Mouse (Mus musculus) hindbrain, embryonic 16.5 days (tissue): Measurements from ENCODE around the gene Akr1b7. TPM values are rescaled to one million over a fixed set of nuclear protein-coding genes. Genes with fewer than 3 reads are reported as not detected.
"Not testable (repeated sequence)": the region's sequence is repeated elsewhere in the genome, so short reads cannot be mapped to it uniquely, and the experiment has no call there.

Experiments used
- ATAC-seq: fragments of 200-750 bp; cut with Nextera tagmentation; 2 replicates; pipeline ENCODE4 v1.8.0; 2017; ENCODE audit warnings: moderate TSS enrichment, moderate library complexity
- H3K27ac ChIP-seq: fragments of 300-500 bp; sonication (generic); 2 replicates; pipeline ENCODE4 v1.5.1; 2014; ENCODE audit warnings: low read depth, mild to moderate bottlenecking, control low read depth, low read length, moderate library complexity
- H3K27me3 ChIP-seq: fragments of 300-500 bp; sonication (generic); replicated peaks from 2 replicates; pipeline ENCODE4 v1.6.1; 2014; ENCODE audit warnings: low read length; ENCODE audit not compliant: control insufficient read depth, insufficient read depth
- H3K36me3 ChIP-seq: fragments of 300-500 bp; sonication (generic); 2 replicates; pipeline ENCODE4 v1.6.1; 2014; ENCODE audit warnings: mild to moderate bottlenecking, low read length, moderate library complexity, mixed read lengths; ENCODE audit not compliant: control insufficient read depth, insufficient read depth
- H3K4me1 ChIP-seq: fragments of 300-500 bp; sonication (generic); 2 replicates; pipeline ENCODE4 v1.6.1; 2014; ENCODE audit warnings: low read depth, low read length; ENCODE audit not compliant: control insufficient read depth, insufficient read depth
- H3K4me2 ChIP-seq: fragments of 300-500 bp; sonication (generic); 2 replicates; pipeline ENCODE4 v1.6.1; 2014; ENCODE audit warnings: mild to moderate bottlenecking, low read length, control low read depth, moderate library complexity
- H3K4me3 ChIP-seq: fragments of 300-500 bp; sonication (generic); 2 replicates; pipeline ENCODE4 v1.5.1; 2014; ENCODE audit warnings: mild to moderate bottlenecking, low read length, control low read depth, moderate library complexity
- H3K9ac ChIP-seq: fragments of 300-500 bp; sonication (generic); 2 replicates; pipeline ENCODE4 v1.6.1; 2014; ENCODE audit warnings: low read depth, mild to moderate bottlenecking, control low read depth, low read length, moderate library complexity
- H3K9me3 ChIP-seq: fragments of 300-500 bp; sonication (generic); 2 replicates; pipeline ENCODE4 v1.6.1; 2014; ENCODE audit warnings: mild to moderate bottlenecking, low read length, moderate library complexity; ENCODE audit not compliant: control insufficient read depth
- WGBS: fragments of 180-500 bp; shearing (Covaris S2); extraction: QIAGEN DNeasy Blood & Tissue Kit; methylation state at CpG from one replicate; pipeline ENCODE4 v1.1.7; 2014; 5-methylcytosine and 5-hydroxymethylcytosine counted together
- polyA plus RNA-seq: library from polyadenylated mRNA; unstranded; fragments of >200 nt; fragmentation: Nextera tagmentation; extraction: Ambion mirVana; gene quantifications from 2 replicates; pipeline ENCODE4 v1.2.1, GENCODE M21; 2015

Akr1b7 gene
- polyA plus RNA-seq, 1 experiment from 2014 or later = 0.28 TPM

DNA sequence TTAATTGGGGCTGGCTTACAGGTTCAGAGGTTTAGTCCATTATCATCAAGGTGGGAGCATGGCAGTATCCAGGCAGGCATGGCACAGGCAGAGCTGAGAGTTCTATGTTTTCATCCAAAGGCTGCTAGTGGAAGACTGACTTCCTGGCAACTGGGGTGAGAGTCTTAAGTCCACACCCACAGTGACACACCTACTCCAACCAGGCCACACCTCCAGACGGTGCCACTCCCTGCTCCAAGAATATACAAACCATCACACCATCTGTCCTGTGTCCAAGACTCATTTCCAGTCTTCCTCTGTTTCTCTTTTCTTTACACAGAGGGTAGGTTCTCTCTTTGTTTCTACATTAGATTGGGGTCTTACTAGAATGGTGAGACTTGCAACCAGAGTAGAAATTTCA, 1.3 kb downstream of the Akr1b7 start:
- not testable (repeated sequence) for ATAC-seq, H3K27ac ChIP-seq, H3K4me1 ChIP-seq

DNA sequence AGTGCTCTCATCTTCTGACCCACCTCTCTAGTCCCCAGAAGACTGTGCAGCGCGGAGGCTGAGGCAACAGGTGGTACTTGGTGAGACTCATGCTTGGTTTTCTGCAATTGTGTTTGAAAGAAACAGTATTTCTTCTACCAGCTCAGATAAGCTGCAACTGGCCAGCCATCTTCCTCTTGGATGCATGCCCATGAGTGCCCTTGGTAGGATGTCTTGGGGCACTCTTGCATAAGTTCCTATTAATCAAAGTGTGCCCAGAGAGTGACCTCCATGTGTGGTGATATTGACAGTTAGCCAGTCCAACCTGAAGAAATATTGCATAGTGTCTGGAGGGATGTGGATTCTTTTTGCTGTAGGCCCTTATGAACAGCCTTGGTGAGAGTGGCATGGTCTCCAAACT, 4.4 kb downstream of the Akr1b7 start:
- WGBS = 95% methylated on average over 2 of the region's 2 CpGs
- ATAC-seq = no peak
- H3K9ac ChIP-seq = no peak overlapping the region
- H3K36me3 ChIP-seq = no peaks in the 10 kb centered on the region
- H3K4me2 ChIP-seq = no peak overlapping the region
- H3K27me3 ChIP-seq = no peaks in the 10 kb centered on the region
- no peak overlapping the region for H3K27ac ChIP-seq
- H3K4me3 ChIP-seq = no peak overlapping the region
- no peaks in the 10 kb centered on the region for H3K9me3 ChIP-seq
- no peaks in the 10 kb centered on the region for H3K4me1 ChIP-seq

More for the DNA sequence above, 1.3 kb downstream of the Akr1b7 start:
- H3K9me3 ChIP-seq, H3K4me3 ChIP-seq, H3K27me3 ChIP-seq, H3K36me3 ChIP-seq, H3K9ac ChIP-seq, H3K4me2 ChIP-seq: not testable (repeated sequence)
- 55% methylated on average over 1 of the region's 1 CpGs for WGBS

DNA sequence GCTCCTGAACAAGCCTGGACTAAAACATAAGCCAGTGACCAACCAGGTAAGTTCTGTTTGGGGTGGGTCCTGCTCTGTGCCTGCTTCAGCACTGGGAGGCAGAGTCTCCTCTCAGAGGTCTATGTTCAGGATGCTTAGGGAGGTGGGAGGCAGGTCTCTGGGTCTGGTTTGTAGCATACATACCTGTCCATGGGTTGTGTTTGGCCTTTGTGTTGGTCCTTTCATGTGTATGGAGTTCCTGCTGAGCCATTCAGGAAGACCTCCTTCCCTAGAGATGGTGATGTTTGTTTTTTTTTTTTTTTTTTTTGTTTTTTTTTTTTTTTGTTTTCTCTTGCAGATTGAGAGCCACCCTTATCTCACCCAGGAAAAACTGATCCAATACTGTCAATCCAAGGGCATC, 6.9 kb downstream of the Akr1b7 start:
- ATAC-seq = no peak
- Histone ChIP-seq H3K4me3 (no peak overlapping the region), H3K9me3 (no peaks in the 10 kb centered on the region), H3K27me3 (no peaks in the 10 kb centered on the region), H3K36me3 (no peaks in the 10 kb centered on the region), H3K4me1 (no peaks in the 10 kb centered on the region), H3K9ac (no peak overlapping the region), H3K4me2 (no peak overlapping the region), H3K27ac (no peak overlapping the region)

DNA sequence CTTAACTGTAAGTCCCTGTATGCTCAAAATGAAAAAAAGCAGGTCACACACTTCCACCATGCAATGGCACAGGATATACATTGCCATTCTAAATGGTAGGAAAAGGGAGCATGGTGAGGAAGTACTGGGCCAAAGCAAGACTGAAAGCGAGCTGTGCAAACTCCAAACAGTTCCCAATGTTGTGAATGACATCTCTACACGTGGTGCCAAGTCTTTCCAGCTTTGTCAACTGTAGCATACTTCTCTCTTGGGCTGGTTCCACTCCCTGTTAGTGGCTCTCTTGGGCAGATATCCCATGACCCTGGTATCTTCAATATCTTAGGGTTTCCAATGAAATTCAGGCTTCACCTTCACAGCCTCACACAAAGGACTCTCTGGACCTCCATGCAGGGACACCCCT, 26.9 kb downstream of the Akr1b7 start:
- H3K27ac ChIP-seq = no peak overlapping the region

DNA sequence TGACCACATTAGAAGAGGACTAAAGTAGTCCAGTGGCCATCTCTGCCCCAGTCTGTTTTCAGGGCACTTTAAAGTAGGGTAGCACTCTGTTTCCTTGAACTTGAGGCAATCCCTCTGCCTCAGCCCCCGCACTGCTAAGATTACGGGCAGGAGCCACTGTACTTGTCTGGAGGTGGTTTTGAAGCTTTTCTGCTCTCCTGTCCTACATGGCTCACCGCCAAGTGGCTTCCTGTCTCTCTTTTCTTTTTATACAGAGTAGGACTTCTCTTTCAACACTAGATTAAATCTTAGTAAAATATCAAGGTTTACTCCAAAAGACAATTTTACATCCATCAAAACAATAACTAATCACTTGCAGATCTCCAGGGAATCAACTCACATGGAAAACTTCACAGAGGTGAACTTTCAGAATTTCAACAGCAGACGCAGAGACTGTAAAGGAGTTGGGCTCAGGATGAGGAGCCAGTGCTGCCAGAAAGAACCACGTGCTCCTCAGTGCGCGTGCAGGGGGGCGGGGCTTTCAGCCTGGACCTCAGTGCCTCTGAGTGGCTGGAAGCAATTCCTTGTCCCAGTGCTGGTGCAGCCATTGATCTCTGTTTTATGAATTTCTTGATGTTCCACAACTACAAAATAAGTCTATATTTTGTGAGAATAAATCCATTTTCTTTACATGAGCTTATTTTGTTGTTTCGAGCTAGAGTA, 29.6 kb downstream of the Akr1b7 start:
- no peaks in the 10 kb centered on the region for H3K36me3 ChIP-seq
- 68% methylated on average over 9 of the region's 9 CpGs for WGBS
- H3K27ac ChIP-seq = no peak overlapping the region
- no peaks in the 10 kb centered on the region for H3K27me3 ChIP-seq
- no peak overlapping the region for H3K9ac ChIP-seq
- H3K4me1 ChIP-seq = no peaks in the 10 kb centered on the region
- no peak for ATAC-seq
- no peak overlapping the region for H3K4me2 ChIP-seq
- no peaks in the 10 kb centered on the region for H3K9me3 ChIP-seq
- H3K4me3 ChIP-seq = no peak overlapping the region

More for the DNA sequence above, 26.9 kb downstream of the Akr1b7 start:
- Histone ChIP-seq H3K4me2 (no peak overlapping the region), H3K9me3 (no peaks in the 10 kb centered on the region), H3K27me3 (no peaks in the 10 kb centered on the region), H3K9ac (no peak overlapping the region), H3K4me3 (no peak overlapping the region), H3K4me1 (no peaks in the 10 kb centered on the region), H3K36me3 (no peaks in the 10 kb centered on the region)
- no peak for ATAC-seq
- WGBS = 79% methylated on average over 2 of the region's 2 CpGs

DNA sequence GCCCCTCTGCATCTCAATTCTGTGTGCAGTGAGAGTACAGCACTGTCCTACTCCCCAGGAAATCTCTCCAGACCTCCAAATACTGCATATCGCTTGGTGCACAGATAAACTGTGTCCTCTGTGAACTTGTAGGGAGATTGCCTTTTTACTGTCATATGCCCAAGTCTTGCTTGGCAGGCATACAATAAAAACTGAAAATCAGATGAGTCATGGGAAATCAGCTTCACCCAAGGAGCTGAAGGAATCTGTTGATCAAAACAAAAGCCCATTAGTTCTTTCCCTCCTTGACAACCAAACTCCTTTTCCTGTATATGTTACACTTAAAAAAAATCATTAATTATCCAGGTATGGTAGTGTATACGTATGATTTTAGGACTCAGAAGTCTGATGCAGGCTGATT, 31.7 kb downstream of the Akr1b7 start:
- ATAC-seq = no peak
- H3K27ac ChIP-seq = no peak overlapping the region
- H3K9ac ChIP-seq = no peak overlapping the region
- no peaks in the 10 kb centered on the region for H3K27me3 ChIP-seq
- no peaks in the 10 kb centered on the region for H3K9me3 ChIP-seq
- no peaks in the 10 kb centered on the region for H3K36me3 ChIP-seq
- no peak overlapping the region for H3K4me3 ChIP-seq
- no peaks in the 10 kb centered on the region for H3K4me1 ChIP-seq
- H3K4me2 ChIP-seq = no peak overlapping the region
- 71% methylated on average over 2 of the region's 2 CpGs for WGBS

DNA sequence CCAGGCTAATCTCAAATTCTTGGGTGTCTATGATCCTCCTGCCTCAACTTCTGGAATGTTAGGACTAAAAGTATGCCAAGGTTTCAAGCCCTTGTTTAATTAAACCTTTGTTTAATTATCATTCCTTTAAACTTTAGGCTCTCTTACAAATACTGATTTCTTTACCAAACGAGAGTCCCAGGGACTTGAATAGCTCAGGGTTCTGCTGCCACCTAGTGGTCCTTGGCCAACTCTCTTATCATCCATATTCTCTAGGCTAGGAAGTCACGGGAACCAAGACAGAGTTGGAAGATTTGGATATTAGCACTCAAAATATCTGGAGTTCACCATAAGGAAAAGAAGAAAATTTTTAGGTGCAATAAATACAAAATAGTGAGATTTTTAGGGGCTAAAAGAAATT, 35.8 kb downstream of the Akr1b7 start:
- 11% methylated on average over 2 of the region's 2 CpGs for WGBS
- Histone ChIP-seq H3K4me1 (no peaks in the 10 kb centered on the region), H3K9me3 (no peaks in the 10 kb centered on the region), H3K4me3 (no peak overlapping the region), H3K27me3 (no peaks in the 10 kb centered on the region), H3K4me2 (no peak overlapping the region), H3K36me3 (no peaks in the 10 kb centered on the region), H3K9ac (no peak overlapping the region), H3K27ac (no peak overlapping the region)
- 0 out of 2 replicates have a peak, but pooled peaks have one; percentile 60 for ATAC-seq

DNA sequence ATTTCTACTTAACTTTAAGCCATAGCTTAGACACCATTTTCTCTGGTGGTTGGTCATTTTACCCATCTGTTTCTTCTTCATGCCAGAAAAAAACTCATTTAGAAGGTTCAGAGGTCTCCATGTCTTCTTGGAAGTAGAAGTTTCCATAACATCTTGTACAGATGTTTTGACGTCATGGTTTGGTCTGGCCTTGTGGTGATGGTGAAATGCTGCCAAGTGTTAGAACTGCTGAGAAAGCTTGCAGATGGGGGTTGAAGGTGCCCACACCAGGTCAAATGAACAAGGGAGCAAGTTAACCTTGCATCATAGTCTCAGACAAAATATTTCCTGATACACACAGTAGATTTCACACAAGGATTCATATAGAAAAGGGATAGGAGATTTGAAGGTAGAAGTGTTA, 36.6 kb downstream of the Akr1b7 start:
- H3K36me3 ChIP-seq = no peaks in the 10 kb centered on the region
- no peaks in the 10 kb centered on the region for H3K4me1 ChIP-seq
- no peaks in the 10 kb centered on the region for H3K9me3 ChIP-seq
- H3K4me2 ChIP-seq = no peak overlapping the region
- H3K27ac ChIP-seq = no peak overlapping the region
- H3K4me3 ChIP-seq = no peak overlapping the region
- no peaks in the 10 kb centered on the region for H3K27me3 ChIP-seq
- ATAC-seq = no peak
- 76% methylated on average over 1 of the region's 1 CpGs for WGBS
- H3K9ac ChIP-seq = no peak overlapping the region

DNA sequence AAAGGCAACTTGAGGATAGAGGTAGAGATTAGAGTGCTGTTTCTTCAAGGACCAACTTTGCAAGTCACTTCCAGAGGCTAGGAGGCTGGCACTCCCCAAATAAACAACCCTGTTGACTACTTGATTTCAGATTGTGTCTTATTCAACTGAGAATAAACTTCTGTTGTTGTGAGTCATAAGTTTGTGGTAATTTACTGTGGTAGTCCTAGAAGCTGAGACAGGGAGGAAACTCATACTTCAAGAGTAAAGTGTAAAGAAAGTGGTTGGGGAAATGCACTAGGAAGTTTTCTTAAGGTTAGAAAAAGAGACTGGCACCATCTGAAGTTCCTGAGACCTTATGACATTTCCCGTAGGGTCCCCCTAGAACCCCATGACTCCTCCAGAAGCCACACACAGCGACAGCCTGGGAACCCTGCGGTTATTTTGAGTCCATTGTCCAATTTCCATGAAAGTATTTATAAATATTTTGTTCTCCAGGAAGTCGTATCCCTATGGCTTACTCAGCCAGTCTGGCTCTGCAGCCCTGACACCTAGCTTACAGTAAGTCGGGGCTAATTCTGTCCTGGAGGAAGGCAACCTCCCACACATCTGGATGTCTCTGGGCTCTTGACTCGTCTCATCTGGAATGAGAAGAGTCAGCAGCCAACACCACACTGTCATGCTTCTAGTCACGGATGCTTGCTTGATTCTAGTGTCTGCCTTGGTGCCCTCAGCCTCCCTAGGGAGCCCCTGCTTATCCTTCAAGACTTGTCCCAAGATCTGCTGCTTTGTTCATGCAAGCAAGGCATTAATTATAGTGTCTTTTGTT, 41.0 kb downstream of the Akr1b7 start:
- H3K9me3 ChIP-seq = no peaks in the 10 kb centered on the region
- no peak for ATAC-seq

More for the DNA sequence above, 41.0 kb downstream of the Akr1b7 start:
- no peaks in the 10 kb centered on the region for H3K27me3 ChIP-seq
- WGBS = 70% methylated on average over 7 of the region's 7 CpGs
- H3K4me1 ChIP-seq = no peaks in the 10 kb centered on the region
- no peak overlapping the region for H3K9ac ChIP-seq
- no peak overlapping the region for H3K4me3 ChIP-seq
- H3K4me2 ChIP-seq = no peak overlapping the region
- no peaks in the 10 kb centered on the region for H3K36me3 ChIP-seq
- H3K27ac ChIP-seq = no peak overlapping the region
